Mouse (Mus musculus) MN1 (cell line): ENCODE results near the gene Scap.
"Not testable (repeated sequence)": the region's sequence is repeated elsewhere in the genome, so short reads cannot be mapped to it uniquely, and the experiment has no call there.

ENCODE experiments used
- DNase-seq: peaks from one replicate; pipeline ENCODE4 v3.0.0-alpha.2; 2016; ENCODE audit warnings: low spot score

Gene Scap

DNA sequence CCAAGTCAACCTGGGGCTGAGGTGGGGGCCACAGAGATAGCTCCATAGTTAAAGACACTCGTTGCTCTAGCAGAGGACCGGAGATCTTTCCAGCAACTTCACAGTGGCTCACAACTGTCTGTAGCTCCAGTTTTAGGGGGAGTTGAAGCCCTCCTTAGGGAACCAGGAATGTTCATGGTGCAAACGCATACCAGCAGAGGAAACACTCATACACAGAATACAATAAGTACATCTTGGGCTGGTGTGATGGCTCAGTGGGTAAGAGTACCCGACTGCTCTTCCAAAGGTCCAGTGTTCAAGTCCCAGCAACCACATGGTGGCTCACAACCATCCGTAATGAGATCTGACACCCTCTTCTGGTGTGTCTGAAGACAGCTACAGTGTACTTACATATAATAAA, 2.2 kb upstream of the Scap start:
- DNase-seq = not testable (repeated sequence)

DNA sequence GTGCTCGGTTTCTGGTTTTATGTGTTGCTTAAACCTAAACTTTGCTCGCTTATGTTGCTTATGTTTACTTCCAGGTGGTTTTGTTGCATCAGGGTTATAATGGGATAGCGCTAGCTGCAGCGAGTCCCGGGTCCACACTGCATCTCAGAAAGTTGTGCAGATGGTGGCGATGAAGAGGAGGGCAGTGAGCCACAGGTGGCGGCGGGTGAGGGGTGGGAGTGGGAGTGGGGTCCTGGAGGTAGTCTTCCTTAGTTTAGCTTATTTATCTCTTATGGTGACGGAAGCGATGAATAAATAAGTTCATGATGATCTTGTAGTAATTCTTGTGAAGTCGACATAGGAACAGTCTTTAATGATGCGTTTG, 790 bp downstream of the Scap start:
- no peak for DNase-seq

DNA sequence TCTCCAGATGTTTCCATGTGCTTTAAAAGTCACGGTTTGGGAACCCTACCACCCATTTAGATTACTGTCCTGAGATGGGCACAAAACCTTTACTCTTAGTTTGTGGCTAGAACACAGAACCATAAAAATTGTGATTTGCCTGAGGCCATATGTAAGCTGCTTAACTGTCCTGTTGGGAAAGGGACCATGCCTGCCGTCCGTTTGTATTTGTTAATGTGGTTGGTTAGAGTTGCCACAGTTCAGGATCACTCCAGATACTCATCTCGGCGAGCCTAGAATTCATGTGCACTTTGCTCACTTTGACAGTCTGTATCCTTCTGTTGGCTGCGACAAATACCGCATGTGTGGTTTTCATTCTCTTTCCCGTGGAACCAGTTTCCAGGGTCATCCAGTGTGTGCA, 1.8 kb downstream of the Scap start:
- DNase-seq = no peak

DNA sequence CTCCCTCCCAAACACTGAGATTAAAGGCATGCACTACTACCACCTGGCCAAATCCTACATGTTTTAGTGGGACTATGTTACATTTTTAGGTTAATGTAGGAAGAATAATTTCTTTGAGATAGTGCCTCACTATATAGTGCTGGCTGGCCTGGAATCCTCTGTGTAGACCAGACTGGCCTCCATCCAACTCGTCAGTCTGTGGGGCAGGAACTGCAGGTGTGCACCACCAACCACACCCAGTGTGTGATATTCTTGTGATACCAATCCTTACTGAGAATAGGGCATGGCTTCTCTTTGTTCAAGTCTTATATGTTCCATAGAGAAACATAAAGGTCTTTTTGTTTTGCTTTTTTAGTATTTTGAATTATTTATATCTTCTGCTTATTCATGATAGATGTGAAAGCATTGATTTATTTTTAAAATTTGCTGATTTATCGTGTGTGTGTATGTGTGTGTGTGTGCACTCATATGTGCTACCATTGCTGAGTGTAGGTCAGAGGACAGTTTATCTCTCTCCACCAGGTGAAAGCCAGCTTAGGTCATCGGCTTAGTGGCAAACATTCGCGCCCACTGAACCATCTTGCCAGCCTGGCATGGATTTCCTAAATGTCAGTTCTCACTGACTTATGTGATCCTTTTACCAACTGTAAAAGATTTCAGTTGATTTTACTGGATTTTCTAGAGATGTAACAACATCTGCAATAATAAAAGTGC, 7.1 kb downstream of the Scap start:
- DNase-seq = no peak

DNA sequence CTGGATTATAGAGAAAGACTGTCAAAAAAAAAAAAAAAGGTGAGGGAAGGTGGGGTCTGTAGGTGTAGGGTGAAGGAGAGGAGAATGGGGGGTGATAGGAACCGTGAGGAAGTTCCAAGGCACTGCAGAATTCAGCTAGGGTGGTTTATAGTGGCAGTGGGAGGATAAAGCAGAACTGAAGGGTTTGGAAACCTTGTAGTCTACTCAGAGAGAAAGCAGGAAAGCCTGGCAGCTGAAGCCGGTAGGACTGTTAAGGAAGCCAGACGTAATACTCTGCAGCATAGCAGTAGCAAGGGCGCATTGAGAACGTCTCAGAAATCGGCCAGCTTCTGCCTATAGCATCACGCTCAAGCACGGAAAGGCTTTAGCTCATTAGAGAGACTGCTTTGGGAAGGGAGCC, 8.9 kb downstream of the Scap start:
- DNase-seq = no peak

DNA sequence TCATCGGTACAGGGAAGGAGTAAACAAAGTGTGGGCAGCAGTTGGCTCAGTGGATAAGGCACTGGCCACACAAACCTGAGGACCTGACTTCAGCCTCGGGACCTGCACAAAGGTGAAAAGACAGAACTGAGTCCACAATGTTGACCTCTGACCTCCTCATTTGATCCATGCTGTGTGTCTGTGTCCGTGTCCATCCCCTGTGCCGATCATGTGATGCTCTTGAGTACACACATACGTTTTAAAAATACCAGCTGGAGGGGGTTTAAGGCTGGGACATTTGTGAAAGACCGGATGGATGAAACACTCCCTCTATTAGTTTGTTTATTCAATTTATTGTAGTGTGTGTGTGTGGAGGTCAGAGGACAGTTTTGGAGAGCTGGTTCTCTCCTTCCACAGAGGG, 10.7 kb downstream of the Scap start:
- DNase-seq = no peak

DNA sequence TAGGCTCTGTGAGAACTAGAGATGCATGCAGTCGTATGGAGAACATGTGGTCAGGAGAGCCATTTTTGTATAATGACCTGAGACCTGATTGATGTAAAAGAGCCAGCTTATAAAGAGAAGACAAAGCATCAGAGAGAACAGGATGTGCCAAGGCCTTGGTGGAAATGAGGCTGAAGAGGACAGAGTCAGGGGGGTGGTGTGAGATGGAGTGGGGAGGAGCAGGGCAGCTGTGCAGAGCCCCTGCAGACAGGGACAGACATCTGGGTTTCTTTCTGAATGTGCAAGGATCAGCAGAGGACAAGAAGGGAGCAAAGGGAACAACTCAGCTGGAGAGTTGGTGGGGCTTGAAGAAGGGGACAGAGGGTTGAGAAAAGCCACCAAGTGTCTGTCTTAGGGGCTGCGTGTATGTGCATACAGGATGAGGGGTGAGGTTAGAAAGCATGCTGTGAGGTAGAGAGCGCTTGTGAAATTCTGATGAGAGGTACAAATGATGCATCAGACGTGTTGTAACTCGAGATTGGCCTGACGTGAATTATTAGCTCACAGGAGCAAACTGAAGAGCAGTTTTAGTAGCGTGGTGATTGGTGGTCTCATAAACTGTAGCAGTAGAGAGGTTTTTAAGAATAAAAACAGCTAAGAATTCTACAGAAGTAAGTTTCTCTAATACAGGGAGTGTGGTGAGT, 12.1 kb downstream of the Scap start:
- no peak for DNase-seq

DNA sequence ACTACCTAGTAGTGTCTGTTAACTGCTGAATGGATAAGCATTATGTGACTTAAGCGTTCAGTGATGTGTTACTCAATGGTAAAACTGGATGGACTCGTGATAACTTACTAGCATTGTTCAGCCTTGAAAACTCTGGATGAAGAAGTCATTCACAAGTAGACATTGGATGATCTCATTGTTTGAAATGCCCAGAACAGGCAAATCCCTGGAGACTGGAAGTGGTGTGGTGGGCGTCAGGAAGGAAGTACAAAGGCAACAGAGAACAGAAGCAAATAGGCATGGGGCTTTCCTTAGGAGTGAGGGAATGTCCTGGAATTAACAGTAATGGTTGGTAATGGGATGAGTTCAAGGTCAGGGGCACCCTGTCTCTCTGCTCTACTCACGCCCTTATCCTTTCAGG, 15.8 kb downstream of the Scap start:
- DNase-seq = peak; percentile 29

DNA sequence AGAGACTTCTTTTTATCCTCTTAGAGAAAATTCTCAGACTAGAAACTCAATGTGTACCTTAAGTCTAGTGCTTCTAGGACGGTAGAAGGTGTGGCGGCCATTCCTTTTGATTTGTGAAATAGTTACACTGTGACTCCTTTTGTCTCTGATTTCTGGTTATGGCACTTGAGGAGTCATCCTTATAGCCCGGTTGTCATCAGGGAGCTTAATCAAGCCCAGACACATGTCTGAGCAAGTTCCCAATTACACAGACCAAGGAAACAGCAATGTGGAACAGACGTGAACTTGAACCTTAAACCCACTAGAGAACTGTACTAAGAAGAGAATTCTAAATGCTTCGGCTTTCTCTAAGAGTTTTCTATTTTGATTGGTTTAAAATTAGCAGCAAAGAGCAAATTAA, 17.1 kb downstream of the Scap start:
- no peak for DNase-seq

DNA sequence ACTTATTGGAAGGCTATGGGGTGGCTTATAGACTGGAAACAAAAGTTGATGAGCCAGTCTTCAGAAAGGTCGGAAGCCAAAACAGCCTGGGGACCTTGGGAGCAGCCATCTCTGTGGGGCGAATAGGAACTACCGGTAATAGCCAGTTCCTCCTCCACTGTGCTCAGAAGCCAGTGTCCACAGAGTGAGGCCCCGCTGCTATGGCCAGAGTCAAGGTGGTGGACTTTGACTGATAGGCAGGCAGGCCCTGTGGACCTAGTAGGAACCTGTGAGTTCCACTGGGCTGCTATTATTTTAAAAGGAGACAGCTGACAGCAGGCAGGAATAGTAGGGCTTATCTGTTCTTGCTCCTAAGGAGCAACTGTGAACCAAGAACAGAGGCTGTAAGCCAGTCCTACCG, 17.5 kb downstream of the Scap start:
- DNase-seq = no peak

DNA sequence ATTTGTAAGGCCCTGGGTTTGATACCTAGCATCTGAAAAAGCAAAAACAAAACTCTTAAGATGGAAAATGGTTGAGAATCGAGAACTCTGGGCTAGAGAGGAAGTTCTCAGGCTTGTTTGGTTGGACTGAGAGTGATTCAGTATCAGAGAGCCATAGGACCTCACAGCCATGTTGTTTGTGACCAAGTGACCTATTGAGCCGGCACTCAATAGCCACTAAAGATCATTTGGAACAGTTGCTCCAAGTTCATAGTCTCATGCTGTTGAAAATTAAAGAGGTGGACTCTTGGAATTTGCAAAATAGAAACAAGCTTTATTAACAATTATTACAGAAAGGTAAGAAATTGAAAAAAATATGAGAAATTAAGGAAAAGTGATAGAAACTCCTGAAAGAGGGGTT, 18.3 kb downstream of the Scap start:
- no peak for DNase-seq

DNA sequence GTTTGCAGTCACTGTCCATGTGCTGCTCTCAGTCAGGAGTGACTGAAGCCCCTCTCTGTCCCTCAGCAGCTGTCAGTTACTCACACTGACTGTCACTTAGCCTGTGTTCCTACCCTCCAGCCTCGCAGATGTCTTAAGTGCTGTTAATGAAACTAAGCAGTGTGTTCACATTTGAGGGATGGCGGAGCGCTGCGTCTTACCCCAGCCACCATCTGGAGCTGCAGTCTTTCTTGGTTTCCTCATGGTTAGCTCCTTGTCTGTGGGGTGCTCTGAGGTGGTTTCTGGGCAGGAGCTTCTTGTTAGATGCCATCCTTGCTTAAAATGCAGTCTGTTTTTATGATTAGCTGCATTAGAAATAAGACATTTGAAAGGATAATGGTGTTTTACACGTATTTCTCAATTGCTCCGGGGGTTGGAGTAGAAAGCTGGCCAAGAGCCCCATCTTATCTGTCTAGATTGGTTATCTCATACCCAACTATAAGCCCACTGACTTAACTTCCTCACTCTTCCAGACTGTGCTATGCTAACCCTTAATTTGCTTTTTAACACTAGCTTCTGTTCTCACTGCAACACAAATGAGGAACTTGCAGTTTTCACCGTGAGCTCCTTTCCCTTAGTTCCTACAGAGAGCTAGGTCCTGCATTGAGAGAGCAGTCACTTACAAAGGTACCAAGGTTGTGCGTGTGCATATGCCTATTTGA, 19.0 kb downstream of the Scap start:
- no peak for DNase-seq

DNA sequence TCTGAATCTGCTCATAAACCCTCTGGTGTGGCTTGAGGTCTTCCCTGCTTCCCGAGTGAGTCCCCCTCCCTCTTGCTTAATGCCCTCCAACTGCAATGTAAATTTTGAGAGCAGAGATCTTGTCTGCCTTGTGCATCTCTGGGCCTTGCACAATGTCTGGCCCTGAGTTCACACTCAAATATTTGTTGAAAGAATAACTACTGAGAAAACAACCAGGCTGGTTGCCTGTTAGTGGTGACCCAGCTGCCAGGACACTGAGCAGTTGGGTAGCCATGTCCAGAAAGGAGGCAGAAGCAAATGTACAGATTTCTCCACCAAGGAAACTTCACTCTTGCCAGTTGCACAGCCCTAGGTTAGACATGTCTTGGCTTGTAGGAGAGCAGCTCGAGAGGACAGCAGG, 25.3 kb downstream of the Scap start:
- DNase-seq = no peak

DNA sequence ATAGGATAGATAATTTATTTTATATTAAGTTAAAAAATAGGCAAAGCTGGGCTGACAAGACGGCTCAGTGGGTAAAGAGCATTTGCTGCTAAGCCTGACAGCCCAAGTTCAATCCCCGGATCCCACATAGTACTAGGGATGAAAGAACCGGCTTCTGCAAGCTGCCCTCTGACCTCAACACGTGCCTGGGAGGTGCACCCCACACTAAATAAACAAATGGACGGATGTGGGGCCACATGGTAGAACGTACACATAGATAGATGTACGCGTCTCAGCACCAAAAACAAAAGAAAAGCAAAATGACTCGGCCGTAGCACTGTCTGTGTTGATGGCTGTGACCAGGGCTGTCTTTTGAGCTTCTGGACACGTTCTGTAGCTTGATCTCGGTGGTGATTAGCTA, 28.2 kb downstream of the Scap start:
- no peak for DNase-seq

DNA sequence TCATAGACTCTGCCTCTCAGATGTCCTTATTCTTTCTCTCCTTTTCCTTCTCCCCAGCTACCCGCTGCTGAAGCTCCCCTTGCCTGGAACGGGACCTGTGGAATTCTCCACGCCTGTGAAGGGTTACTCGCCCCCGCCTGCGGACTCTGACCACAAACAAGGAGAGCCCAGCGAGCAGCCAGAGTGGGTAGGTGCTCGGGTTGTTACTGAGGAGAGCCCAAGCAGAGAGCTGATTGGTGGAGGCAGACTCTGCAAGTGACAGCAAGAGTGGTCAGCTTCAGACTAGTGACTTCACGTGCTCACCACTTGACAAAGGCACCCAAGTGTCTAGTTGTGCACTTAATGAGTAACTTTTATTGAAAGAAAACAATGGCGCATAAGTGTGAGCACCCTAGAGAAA, 29.2 kb downstream of the Scap start:
- no peak for DNase-seq

DNA sequence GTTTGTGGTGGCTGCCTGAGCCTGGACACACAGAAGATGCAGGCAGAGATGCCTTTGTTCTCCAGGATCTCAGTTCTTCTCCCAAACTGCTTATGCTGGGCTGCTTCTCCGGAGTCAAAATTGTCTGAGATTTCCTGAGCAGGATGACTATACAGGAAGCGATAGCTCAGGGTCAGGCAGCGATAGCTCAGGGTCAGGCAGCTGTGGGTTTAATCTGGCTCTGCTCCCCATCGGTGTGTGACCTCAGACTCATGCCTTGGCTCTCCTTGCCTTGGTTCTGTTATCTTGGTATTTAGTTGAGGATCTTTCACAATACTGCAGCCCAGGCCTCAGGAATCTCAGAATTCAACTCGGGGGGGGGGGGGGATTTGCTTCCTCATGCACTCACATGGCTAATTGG, 33.7 kb downstream of the Scap start:
- no peak for DNase-seq

DNA sequence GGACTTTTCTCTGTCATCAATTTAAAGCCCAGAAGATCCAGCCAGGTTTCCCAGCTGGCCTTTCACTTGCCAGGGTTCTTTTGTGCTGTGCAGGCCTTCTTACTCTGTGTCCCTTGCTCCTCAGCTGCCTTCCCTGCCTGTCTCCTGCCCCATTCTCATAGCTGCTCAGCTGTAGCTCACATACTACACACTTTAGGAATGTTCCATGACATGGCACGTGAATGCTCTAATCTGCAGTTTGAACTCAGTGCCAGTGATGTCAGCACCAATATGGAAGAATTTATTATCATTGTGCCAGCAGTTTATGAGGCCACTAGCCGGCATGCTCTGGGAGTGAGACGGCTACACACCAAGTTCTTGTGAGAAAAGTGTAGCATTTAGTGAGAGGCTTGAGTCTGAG, 36.8 kb downstream of the Scap start:
- DNase-seq = no peak

DNA sequence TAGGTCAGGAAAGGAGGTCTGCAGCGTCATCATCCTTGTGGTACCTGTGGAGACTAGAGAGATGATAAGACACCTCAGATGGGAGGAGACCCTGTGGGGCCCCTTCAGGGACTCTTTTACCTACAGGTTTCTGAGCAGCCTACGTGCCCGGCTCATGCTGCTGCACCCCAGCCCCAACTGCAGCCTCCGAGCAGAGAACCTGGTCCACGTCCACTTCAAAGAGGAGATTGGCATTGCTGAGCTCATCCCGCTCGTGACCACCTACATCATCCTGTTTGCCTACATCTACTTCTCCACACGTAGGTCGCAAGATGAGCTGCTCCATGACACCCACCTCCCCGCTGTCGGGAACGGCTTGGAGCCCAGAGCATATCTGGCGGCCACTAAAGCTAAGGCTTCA, 40.8 kb downstream of the Scap start:
- no peak for DNase-seq

DNA sequence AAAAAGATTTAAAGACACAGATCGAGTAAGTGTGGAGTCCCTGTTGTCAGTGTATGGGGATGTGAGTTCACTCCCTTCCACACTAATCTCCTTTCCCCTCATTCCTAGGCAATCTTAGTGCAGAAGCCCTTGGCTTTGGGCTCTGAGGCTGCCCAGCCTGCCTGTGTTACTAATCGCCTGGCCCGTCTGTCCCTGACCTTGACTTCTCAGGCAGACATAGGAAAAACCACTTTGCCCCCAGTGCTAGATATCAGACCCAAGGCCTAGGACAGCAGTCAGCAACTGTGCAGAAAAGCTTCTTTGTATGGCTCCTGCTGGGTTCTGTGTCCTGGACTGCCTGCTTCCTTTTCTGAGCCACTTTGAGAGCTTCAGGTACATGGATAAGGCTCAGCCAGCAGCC, 42.6 kb downstream of the Scap start:
- no peak for DNase-seq

DNA sequence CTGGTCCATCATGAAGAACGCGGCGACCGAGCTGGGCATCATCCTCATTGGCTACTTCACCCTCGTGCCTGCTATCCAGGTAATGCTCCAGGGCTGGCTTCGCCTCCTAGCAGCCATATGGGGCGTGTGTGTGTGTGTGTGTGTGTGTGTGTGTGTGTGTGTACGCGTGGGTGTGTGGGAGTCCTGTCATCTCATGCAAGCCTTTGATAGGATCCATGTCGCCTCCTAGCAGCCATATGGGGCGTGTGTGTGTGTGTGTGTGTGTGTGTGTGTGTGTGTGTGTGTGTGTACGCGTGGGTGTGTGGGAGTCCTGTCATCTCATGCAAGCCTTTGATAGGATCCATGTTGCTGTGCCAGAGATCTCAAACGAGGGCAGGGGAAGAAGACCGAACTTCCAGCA, 44.6 kb downstream of the Scap start:
- DNase-seq = not testable (repeated sequence)

DNA sequence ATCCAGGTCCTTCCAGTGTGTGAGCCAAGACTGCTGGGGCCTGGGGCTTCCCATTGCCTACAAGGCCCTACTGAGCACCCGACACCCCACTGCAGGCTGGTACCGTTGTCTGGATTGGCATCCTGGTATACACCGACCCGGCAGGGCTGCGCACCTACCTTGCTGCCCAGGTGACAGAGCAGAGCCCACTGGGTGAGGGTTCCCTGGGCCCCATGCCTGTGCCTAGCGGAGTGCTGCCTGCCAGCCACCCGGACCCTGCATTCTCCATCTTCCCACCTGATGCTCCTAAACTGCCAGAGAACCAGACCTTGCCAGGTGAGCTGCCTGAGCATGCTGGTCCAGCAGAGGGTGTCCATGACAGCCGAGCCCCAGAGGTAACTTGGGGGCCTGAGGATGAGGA, 46.3 kb downstream of the Scap start:
- DNase-seq = no peak

DNA sequence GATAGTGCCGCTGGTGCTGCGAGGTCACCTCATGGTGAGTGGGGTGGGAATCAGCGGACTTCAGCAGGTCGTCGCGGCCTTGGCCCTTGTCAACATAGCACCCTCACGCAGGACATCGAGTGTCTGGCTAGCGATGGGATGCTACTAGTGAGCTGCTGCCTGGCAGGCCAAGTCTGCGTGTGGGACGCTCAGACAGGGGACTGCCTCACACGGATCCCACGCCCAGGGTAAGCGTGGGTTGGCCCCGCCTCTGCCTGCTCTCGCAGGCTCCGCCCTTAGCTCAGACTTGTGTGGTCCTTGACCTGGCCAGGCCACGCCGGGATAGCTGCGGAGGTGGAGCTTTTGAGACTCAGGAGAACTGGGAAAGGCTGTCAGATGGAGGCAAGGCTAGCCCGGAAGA, 47.6 kb downstream of the Scap start:
- no peak for DNase-seq

DNA sequence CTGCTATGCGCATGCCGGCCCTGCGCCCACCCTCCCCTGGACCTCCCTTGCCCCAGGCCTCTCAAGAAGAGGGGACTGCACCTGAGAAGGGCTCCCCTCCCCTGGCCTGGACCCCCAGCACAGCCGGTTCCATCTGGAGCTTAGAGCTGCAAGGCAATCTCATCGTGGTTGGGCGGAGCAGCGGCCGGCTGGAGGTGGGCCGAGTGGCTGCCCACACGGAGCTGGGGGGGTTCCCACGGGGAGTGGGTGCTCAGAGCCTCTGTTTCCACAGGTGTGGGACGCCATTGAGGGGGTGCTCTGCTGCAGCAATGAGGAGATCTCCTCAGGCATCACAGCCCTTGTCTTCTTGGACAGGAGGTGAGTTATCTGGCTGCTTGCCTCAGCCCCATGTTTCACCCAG, 48.2 kb downstream of the Scap start:
- no peak for DNase-seq
